Mouse (Mus musculus) brain, embryonic 14.5 days (tissue): ENCODE results near the gene Efcab11.

Experiments used
- CTCF ChIP-seq: fragments of 200-500 bp; IDR thresholded peaks from 2 replicates; pipeline ENCODE4 v1.5.1; 2012; ENCODE audit warnings: inconsistent platforms, mild to moderate bottlenecking, moderate library complexity, borderline replicate concordance; ENCODE audit not compliant: insufficient read depth, insufficient read length; ENCODE audit errors: extremely low read depth
- POLR2A ChIP-seq: fragments of 200-500 bp; IDR thresholded peaks from 2 replicates; pipeline ENCODE4 v1.6.1; 2012; ENCODE audit warnings: mild to moderate bottlenecking, inconsistent platforms, borderline replicate concordance; ENCODE audit not compliant: poor library complexity, insufficient read depth, insufficient read length, severe bottlenecking; ENCODE audit errors: extremely low read depth

DNA sequence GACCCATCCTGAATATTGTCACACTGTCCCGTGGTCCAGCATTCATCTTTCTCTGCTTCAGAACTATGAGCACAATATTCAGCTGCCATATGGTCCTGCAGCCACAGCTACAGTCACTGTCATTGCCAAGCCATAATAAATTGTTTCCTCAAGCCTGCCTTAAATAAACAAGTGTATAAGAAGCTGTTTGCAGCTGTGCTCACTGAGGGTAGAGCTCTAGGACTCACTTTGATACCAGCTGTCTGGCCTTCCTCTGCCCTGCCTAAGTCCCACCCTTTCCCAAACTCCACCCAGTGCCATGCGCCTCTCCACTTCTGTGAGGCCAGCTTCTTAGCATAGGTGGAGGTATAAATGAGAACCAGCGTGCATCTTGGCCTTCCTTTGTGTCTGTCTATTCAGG is 49.4 kb upstream of the Efcab11 start:
- TF ChIP-seq CTCF (no peak), POLR2A (no peak)
